Mouse (Mus musculus): ENCODE measurements at regions not wholly inside any gene's neighbourhood (a gene's known extent, or its start where the extent isn't known, plus 50 kb on each side); places are given as distances from the start of the nearest gene placed in this dataset.

DNA sequence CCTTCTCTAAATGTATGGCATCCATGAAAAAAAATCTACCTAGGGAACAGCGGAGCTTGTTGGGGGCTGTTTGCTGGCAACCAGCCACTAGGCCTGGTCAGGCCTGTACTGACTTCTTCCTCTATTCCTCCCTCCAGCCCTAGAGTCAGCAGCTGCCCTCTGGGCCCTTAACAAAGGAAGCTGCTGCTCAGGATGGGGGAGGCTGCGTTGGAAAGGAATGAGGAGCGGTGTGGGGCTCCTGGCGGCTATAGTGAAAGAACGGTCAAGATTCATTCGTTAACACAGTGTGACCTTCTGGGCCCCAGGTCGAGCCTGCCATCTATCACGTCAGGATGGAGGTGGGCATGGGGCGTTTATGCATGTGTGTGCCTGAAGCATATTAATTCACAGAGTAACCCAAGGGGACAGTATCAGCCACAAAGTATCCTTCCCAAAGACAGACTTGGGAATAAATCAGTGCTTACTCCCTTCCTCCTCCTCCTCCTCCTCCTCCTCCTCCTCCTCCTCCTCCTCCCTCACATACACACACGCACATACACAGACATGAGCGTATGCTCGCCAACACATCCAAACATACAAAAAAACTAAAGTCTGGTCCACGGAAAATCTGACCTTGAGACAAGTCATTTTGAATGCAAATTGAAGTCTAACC, 202.6 kb downstream of the Sox11 start:
- no peak for DNase-seq

DNA sequence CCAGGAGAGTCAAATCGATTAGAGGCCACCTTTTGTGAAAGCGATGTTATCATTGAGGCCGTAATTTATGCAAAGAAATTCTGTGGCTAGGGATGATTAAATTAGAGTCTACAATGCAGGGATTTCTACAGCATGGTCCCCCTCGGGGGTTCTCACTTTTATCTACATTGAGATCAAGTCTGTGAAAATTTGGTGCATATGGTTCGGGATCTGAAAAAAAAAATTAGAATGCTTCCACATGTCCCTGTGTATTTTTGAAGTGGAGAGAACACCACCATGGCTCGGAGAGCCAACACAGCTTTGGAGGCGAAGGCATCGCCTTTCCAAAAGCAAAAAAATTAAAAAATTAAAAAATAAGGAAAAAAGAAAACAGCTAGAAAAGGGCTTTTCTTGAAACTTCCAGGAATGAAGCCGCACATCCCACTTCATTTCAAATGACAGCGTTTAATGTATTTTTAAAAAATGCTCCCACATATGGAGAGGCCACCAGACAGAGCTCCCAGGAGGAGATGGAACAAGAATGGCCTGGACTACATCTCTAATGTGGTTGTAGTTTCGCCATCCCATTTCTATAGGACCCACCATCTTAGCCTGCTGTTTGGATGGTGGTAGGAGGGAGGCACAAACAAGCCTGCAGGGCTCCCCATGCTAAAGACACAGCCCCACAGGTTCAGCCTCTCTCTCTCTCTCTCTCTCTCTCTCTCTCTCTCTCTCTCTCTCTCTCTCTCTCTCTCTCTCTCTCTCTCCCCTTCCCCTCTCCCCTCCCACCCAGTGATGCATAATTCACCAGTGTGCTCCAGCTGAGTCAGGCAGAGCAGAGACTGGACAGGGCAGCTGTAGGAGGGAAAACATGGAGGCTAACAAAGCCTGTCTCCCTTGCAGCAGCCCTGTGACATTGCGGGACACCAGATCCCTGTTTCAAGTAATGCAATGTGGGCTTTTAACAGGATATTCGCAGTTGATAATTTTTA, 203.4 kb downstream of the Sox11 start:
- DNase-seq, result no peak

DNA sequence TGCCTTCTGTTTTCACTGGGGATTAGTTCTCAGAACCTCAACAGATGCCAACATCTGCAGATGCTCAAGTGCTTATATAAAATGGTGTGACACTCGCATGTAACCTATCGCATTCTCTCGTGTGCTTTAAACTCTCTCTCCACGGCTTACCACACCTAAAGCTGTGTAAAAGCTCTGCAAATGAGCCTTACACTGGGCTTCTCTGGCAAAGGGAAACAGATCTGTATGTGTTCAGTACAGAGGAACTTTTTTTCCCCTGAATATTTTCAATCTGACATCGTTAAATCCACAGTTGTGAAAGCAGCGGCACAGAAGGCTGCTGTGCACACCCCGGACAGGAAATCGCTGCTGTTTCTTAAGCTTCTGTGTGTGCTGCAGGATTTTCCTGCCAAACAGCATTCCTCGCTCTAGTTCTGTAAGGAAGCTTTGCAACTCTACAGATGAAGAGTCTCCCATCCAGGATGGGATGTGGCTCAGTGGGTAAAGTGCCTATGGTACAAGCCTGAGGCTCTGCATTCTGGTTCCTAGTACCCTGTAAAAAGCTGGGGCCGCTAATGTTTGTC, 206.3 kb downstream of the Sox11 start:
- DNase-seq, result no peak

DNA sequence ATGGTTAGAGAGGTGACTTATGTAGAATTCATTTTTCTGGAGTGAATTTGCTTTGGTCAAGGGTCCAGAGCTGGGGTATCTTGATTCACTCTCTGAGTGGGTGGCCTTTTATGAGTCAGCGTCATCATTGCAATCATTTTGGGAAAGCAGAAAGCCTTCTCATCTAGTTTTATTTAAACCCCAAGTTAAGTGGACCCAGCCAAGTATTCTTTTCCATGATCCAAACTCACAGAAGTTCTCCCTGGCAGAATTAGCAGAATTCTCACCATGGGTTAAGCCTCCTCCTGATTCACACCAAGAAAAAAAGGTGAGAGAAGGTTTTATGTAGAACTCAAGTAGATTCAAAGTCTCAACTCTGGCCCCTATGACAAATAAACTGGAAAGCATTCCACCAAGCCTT, 211.8 kb downstream of the Sox11 start:
- no peak for DNase-seq

DNA sequence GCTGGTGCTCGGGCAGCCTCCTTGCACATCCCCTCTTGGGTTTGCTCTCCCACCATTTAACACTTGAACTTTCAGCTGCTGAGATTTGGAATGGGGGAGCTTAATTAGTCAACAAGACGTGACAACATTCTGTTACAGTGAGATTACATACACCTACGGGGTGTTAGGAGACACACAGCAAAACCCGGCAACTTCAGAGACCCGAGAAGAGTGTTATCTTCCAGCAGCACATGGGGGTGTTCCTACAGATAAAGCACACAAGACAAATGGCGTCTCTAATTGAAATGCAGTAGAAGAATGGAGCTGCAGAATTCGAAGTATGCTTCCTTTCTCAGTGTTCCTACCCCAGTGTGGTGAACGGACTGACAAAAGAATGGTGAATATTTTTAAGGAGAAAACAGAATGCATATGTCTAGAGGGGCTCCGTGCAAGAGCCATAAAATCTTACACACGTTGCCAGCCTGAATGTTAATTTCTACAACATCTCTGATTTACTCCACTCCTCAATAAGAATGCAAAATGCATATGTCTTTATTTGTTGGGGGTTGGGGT, 215.2 kb downstream of the Sox11 start:
- no peak for DNase-seq

DNA sequence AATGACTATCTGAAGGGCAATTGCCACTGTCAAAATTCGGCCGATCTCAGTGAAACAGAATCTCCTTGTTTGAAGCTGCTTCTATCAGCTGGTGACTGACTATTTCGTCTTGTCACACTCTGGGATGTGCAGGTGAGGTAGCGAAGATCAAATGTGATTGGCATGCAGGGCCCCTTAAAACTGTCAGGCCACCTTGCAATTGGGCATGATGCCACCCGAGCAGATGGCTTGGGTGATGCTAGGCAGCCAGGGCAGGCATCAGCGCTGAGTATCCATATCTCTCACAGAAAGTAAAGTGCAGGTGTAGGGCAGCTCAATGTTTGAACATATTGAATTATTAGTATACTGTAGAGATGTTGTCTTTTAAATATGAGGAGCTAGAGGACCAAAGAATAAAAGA, 223.8 kb downstream of the Sox11 start:
- no peak for DNase-seq

DNA sequence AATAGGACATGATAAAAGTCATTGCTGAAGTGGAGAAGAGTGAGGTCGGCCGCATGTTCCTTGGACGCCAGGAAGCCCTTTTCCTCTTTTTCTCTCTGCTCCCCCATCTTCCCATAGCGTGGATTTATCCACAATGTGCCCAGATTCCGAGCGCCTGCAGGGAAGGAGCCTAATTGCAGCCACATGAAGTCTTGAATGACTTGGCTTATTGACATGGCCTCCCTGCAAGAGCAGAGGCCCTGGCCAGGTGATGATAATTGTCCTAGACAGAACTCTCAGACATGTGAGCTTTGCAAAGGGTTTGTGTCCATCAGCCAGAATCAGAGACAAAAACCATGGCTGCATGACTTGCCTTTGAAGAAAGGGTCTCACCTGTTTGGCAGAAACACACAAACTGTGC, 227.0 kb downstream of the Sox11 start:
- no peak for DNase-seq

DNA sequence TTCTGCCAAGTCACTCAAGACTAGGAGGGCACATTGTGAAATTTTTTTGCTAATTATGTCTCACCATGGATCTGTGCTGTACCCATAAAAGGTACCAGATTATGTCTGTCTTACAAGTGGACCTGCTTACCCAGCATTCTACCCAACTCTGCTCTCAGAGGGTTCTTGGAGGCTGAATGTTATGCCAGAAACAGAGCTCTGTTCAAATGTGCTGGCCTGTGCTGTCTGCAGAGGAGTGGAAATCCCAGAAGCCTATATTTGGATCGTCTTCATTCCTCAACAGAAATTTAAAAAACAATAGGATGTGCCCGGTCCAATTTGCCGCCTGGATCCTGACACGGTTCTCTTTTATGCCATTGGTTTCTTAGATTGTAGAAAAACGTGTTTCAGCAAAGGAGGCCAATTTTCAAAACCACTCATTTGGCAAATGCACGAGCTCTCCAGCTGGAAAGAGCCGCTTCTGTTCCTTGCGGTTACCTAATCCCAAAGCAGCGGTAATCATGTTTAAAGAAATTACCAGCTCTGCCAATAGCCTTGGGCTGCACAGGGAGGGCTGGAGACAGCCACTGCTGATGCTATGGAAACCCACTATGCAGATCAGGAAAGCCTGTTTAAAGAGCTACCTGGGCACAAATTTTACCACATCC, 237.3 kb downstream of the Sox11 start:
- DNase-seq, result no peak

DNA sequence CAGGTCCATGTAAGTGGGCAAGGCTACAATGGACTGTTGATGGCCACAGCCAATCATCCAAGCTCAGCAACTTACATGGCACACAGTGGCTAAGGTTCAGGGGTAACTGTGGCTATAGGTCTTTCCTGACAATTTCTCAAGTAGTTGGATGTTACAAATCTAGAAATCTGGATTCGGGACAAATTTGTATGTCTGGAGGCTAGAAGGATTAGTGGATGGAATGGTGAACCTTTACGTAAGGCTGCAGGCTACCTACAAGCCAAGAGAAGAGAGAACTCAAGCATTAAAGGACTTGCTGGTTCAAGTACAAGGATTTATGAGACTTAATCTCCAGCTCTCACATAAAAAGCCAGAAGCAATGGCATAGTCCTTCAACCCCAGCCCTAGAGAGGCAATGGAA, 239.4 kb downstream of the Sox11 start:
- no peak for DNase-seq

DNA sequence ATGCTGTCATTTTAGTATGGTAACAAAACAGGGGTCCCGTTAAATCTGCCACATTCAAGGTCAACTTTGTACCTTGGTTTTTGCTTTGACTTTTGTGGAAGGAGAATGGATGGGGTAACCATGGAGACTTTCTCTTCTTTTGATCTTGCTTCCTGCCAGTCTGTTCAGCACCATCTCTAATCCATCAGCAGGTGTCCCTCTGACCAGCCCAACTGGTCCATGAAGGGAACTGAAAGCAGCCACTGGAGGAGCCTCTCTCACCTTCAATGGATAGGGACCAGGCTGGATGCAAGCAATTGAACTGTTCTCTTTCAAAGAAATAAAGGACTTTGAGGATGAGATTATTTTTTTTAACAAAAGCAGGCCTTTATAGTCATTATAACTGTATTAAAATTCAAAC, 253.2 kb downstream of the Sox11 start:
- DNase-seq, result no peak

DNA sequence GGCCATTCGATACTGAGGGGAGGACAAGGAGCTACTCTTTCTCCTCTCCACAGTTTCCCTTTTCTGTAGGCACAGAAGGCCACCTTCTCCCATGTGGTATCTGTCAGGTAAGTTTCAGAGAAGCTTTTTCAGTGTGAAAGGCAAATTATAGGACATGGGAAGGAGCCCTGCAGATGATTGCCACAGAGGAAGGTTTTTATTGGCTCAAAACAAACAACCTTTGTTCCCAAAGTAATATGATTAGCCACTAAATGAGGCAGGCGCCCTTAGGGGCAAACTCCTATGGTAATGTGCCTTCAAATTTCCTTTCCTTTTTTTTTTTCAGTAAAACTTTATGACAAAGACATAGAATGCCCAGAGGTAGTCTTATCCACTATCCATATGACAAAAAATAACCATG, 256.5 kb downstream of the Sox11 start:
- DNase-seq, result no peak

DNA sequence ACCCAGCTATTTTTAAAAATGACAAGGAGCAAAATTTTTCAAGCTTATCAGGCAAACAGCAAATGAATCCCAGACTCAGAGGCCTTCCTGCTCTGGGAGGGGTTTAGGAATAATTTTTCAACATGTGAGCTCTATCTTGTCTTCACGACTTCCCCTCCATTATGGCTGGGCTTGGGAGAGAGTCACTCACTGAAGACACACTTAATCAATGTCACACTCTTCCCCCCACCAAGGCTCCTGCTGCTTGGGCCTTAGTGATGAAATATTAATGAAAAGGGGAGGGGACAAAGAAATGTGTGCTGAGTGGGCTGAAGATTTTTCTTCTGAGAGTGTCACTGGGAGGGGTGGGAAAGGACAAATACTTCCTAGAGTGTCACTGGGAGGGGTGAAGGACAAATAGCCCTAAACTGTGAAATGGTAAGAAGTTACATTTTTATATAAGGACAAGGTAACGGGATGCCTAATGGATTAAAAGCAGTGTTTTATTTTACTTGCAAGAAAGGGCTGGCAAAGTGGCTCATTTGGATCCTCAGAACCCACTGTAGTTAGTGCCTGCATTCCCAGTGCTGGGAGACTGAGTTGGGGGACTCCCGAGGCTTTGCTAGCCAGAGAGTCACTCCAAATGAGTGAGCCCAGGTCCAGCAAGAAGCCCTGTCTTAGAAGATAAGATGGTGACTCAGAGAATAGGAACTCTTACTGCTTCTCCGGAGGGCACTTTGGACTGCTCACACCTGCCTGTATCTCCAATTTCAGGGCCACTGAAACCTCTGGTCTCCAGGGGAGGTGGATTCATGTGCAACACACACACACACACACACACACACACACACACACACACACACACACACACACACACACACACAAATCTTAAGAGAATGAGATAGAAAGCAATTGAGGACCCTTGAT, 258.5 kb downstream of the Sox11 start:
- DNase-seq, result no peak

DNA sequence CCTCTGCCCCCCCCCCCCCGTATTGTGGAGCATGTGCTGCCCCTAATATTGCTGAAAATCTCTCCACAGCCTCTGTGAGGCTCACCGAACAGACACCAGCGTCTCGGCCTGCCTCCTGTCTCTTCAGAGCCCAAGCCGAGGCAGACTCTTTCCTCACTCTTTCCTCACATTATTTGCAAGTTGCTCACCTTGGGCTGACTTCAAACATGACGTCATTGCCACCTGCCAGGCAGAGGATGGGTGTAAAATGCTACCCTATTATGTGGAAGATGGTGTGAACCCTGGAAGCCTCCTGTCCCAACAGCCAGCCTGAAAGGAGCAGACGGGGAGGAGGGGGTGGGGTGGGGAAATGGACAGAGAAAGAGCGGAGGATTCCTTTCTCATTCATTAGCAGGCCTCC, 259.3 kb downstream of the Sox11 start:
- no peak for DNase-seq

DNA sequence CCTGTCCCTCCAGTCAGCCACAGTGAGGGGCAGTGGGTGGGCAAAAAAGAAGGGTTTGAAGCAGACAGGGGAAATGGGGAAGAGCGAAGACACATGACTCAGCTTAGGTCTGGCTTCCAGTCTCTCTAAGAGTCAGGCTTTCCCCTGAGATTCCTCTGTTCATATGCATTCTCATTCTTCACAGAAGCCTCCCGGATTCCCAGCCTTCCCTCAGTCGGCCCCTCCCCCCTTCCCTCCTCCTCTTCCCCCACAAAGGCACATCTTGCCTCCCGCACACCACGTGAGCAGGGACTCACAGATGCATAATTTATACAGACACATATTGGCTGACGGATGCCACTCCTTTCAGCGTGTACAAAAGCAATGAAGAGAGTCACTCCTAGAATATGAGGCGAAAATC, 259.8 kb downstream of the Sox11 start:
- DNase-seq, result no peak

DNA sequence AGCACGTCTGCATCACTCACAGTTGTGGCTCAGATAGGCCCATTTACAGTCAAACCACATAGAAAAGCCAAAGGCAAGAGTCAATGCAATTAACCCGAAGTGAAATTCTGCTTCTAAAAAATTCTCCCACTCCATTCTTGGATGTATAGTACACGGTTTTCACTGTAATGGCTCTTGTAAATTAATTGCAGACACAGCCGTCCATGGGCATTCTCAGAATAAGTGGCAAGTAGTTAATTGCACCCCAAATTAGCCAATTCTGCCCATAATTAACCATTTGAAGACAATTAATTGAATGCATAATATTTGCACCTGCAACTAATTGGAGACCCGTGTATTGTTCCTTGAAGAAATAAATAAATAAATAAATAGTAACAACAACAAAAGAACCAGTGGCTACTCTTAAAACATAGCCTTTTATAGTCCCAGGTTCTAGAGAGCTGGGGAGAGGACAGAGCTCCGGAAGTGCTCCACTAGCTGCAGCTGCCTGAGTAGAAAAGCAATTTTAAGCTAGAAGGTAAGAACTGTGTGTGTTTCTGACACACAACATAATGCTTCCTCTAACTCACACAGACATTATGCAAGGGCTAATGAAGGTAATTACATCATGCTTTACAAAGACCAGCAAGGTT, 266.2 kb downstream of the Sox11 start:
- no peak for DNase-seq

DNA sequence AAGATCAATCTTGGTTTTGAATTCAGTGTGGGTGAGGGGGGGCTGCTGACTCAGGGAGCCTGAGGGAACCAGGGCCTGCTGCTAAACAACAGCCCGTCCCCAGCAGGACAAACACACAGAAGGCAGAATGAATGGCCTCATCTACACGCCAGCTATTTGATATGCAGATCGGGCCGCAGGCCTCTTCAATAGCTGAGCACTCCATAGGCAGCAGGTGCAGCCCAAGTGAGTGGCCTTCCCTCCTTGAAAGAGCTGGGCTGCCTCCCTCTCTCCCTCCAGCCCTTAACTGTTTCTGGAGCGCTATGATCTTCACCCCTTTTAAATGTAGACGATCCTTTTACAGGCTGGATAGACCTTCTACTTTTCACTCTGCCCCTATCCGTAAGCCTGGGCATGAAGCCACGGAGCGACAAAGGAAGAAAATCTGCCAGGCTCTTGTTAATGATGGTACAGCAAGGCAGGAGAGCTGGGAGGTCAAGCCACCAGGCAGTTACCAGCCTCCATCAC, 277.3 kb downstream of the Sox11 start:
- DNase-seq, result no peak

DNA sequence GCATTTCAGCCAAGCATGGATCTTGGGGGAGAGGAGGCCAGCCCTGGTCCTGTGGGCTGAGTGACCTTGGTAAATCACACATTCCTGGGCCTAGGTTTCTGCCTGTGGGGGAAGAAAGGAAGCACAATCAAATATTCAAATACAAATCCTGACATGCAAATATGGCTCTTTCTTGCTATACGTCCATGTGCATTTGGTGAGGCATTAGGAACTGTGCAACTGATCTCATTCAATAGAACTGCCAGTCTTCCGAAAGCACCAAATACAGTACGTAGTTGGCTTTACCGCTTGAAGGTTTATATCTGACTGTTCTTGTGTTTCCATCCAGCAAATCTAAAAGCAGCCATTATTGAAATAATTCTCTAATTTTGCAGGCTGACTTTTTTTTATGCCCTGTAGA, 278.9 kb downstream of the Sox11 start:
- DNase-seq, result no peak

DNA sequence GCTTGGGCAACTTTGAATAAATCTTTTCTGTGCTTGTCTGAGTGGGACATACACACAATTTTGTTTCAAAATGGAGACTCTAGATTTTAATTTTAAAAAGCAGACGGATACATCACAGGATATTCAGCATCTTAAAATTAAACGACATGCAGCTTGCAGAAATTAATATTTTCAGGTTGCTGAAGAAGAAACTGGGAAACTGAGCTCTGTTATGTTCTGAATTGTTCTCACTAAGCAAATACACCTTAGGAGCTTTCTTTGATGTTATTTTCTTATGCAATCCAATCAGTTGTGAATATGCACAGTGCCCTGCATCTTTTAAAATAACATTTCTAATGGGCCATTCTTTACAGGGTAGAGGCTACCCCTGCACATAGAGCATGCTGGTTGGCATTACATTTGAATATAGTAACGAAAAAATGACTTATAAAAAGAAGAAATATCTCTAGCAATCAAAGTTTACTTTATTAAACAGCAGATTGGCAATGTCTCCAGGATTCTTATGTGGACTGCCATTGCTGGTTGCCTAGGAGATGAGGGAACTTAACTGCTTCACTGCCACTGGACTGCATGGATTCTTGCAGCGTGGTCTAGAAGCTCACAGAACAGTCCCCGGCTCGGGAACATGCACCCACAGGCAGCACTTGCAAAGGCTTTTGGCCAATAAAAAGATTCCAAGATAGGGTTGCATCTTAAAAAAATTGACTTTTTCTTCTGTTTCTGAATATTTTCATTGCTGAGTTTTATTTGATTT, 279.7 kb downstream of the Sox11 start:
- no peak for DNase-seq

DNA sequence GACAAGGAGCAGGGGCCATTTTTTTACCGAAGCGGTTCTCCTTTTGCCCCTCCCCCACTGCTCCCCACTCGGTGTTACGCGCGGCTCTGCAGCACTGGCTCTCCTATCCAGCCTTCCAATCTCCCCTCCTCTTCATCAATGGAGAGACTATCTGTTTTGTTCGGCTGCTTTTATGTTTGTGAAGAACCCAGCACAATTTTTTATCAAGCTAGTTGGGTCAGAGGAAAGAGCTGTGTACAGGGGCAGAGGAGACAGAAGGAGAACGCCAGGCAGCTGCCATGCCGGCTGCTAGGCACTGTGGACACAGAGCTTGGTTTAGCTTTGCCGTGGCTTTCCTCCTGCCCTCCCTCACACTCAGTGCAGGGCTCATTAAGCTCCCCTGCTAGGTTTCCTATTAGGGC, 280.3 kb downstream of the Sox11 start:
- DNase-seq, result no peak

DNA sequence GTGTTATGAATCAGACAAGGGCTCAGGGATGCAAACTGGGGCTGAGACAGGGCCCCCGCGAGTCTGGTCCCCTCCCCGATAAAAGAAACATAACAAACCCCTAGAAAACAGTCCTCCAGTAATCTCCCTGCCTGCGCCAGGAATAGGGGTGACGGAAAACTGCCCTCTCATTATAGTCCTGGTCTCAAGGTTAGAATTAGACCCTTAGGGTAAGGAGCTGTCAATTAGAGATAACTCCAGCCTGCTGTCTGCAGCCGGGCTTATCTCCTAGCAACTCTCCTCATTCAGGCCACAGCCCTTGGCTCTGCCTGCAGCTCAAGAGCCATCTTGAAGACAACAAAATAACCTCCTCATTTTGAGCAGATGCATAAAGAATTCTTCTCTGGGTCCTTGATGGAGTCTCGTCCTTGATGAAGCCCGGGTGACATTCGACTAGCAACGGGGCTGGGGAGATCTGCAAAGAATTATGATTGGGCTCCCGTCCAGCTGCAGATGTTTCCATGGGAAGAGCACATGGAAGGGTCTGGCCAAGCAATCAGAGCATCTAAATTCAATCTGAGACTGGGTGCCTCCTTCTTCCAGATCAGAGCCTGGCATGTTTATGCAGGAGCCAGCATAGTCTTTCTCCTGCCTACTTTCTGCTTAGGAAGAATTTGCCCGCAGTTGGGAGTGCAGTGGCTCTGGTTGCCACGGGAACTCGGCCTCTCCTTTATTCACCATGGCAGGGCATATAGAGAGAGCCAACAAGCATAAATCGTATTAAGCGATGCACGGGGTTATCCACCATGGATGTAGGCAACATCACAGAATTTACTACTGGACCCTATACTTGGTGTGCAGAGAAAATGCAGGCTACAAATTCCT, 281.2 kb downstream of the Sox11 start:
- no peak for DNase-seq

All from kidney, adult 18-20 months (tissue).